Mouse (Mus musculus) forebrain, embryonic 15.5 days (tissue): ENCODE measurements around the gene Ccdc57. TPM values are rescaled to one million over a fixed set of nuclear protein-coding genes. Genes with fewer than 3 reads are reported as not detected.

Source experiments
- ATAC-seq: fragments of 200-750 bp; cut with Nextera tagmentation; replicated peaks from 2 replicates; pipeline ENCODE4 v1.8.0; 2017; ENCODE audit warnings: mild to moderate bottlenecking, moderate TSS enrichment, moderate library complexity
- H3K27ac ChIP-seq: fragments of 300-500 bp; sonication (generic); replicated peaks from 2 replicates; pipeline ENCODE4 v1.5.1; 2015; ENCODE audit warnings: mild to moderate bottlenecking, inconsistent platforms
- H3K27me3 ChIP-seq: fragments of 300-500 bp; sonication (generic); 2 replicates; pipeline ENCODE4 v1.6.1; 2015; ENCODE audit warnings: inconsistent platforms
- H3K36me3 ChIP-seq: fragments of 300-500 bp; sonication (generic); 2 replicates; pipeline ENCODE4 v1.6.1; 2015; ENCODE audit warnings: mild to moderate bottlenecking, inconsistent platforms
- H3K4me1 ChIP-seq: fragments of 300-500 bp; sonication (generic); 2 replicates; pipeline ENCODE4 v1.6.1; 2015; ENCODE audit warnings: inconsistent platforms
- H3K4me2 ChIP-seq: fragments of 300-500 bp; sonication (generic); replicated peaks from 2 replicates; pipeline ENCODE4 v1.6.1; 2015; ENCODE audit warnings: mild to moderate bottlenecking, inconsistent platforms
- H3K4me3 ChIP-seq: fragments of 300-500 bp; sonication (generic); 2 replicates; pipeline ENCODE4 v1.5.1; 2015; ENCODE audit warnings: mild to moderate bottlenecking, inconsistent platforms
- H3K9ac ChIP-seq: fragments of 300-500 bp; sonication (generic); replicated peaks from 2 replicates; pipeline ENCODE4 v1.6.1; 2015; ENCODE audit warnings: mild to moderate bottlenecking, inconsistent platforms
- H3K9me3 ChIP-seq: fragments of 300-500 bp; sonication (generic); 2 replicates; pipeline ENCODE4 v1.6.1; 2016; ENCODE audit warnings: inconsistent platforms
- WGBS: fragments of 180-500 bp; shearing (Covaris S2); methylation state at CpG from one replicate; pipeline ENCODE4 v1.1.7; 2015; ENCODE audit warnings: mixed read lengths; 5-methylcytosine and 5-hydroxymethylcytosine counted together
- polyA plus RNA-seq: library from polyadenylated mRNA; unstranded; fragments of >200 nt; fragmentation: Nextera tagmentation; extraction: Ambion mirVana; gene quantifications from 2 replicates; pipeline ENCODE4 v1.2.1, GENCODE M21; 2015

Gene Ccdc57
- polyA plus RNA-seq, 1 experiment from 2014 or later: 7.0 TPM

GRCm38 (mm10) chr11:120822321-120822720, 110.4 kb downstream of the Ccdc57 start:
- Histone ChIP-seq H3K4me2 (peak overlapping the region; percentile 94), H3K27ac (no peak overlapping the region), H3K36me3 (peaks cover 45% of the 10 kb centered on the region), H3K9ac (peak overlapping the region; percentile 83), H3K27me3 (no peaks in the 10 kb centered on the region), H3K4me3 (peak overlapping the region; percentile 79), H3K9me3 (no peaks in the 10 kb centered on the region), H3K4me1 (peaks cover 42% of the 10 kb centered on the region)
- 53% methylated on average over 4 of the region's 4 CpGs for WGBS
- no peak for ATAC-seq

- no peak for ATAC-seq
- Histone ChIP-seq H3K9ac (peak overlapping the region; percentile 11; the same call in 1 of the 2 replicates), H3K27ac (0 out of 2 replicates have a peak overlapping the region, but pooled peaks have one; percentile 34), H3K4me3 (peak overlapping the region; percentile 79), H3K4me2 (peak overlapping the region; percentile 94), H3K36me3 (peaks cover 55% of the 10 kb centered on the region), H3K9me3 (no peaks in the 10 kb centered on the region), H3K27me3 (no peaks in the 10 kb centered on the region), H3K4me1 (peaks cover 42% of the 10 kb centered on the region)
- 73% methylated on average over 14 of the region's 14 CpGs for WGBS
Measured at GRCm38 (mm10) chr11:120821076-120821922, 111.4 kb downstream of the Ccdc57 start.

- no peak overlapping the region for H3K4me3 ChIP-seq
- no peak overlapping the region for H3K9ac ChIP-seq
- H3K4me1 ChIP-seq: peaks cover 35% of the 10 kb centered on the region
- 0 out of 2 replicates have a peak overlapping the region, but pooled peaks have one; percentile 34 for H3K27ac ChIP-seq
- ATAC-seq: no peak
- H3K36me3 ChIP-seq: peaks cover 63% of the 10 kb centered on the region
- no peaks in the 10 kb centered on the region for H3K27me3 ChIP-seq
- WGBS: 86% methylated on average over 14 of the region's 14 CpGs
- H3K4me2 ChIP-seq: peak overlapping the region; percentile 94
- H3K9me3 ChIP-seq: no peaks in the 10 kb centered on the region
Measured at GRCm38 (mm10) chr11:120820546-120820945, 112.1 kb downstream of the Ccdc57 start.

- Histone ChIP-seq H3K36me3 (peaks cover 72% of the 10 kb centered on the region), H3K9ac (no peak overlapping the region), H3K4me3 (no peak overlapping the region), H3K27me3 (no peaks in the 10 kb centered on the region), H3K4me1 (peaks cover 28% of the 10 kb centered on the region), H3K9me3 (no peaks in the 10 kb centered on the region), H3K4me2 (no peak overlapping the region), H3K27ac (no peak overlapping the region)
- ATAC-seq: no peak
- 90% methylated on average over 6 of the region's 6 CpGs for WGBS
Measured at GRCm38 (mm10) chr11:120819556-120819955, 113.1 kb downstream of the Ccdc57 start.

- ATAC-seq: no peak
- H3K27ac ChIP-seq: no peak overlapping the region
- H3K9me3 ChIP-seq: no peaks in the 10 kb centered on the region
- peaks cover 85% of the 10 kb centered on the region for H3K36me3 ChIP-seq
- H3K27me3 ChIP-seq: no peaks in the 10 kb centered on the region
- 97% methylated on average over 13 of the region's 13 CpGs for WGBS
- no peak overlapping the region for H3K9ac ChIP-seq
- no peak overlapping the region for H3K4me2 ChIP-seq
- H3K4me1 ChIP-seq: peaks cover 26% of the 10 kb centered on the region
- no peak overlapping the region for H3K4me3 ChIP-seq
Measured at GRCm38 (mm10) chr11:120818251-120818650, 114.4 kb downstream of the Ccdc57 start.

GRCm38 (mm10) chr11:120817358-120817757, 115.3 kb downstream of the Ccdc57 start:
- 94% methylated on average over 6 of the region's 6 CpGs for WGBS
- H3K4me2 ChIP-seq: no peak overlapping the region
- peaks cover 94% of the 10 kb centered on the region for H3K36me3 ChIP-seq
- no peak overlapping the region for H3K4me3 ChIP-seq
- H3K27me3 ChIP-seq: no peaks in the 10 kb centered on the region
- ATAC-seq: no peak
- no peak overlapping the region for H3K9ac ChIP-seq
- H3K27ac ChIP-seq: no peak overlapping the region
- H3K9me3 ChIP-seq: no peaks in the 10 kb centered on the region
- H3K4me1 ChIP-seq: peaks cover 17% of the 10 kb centered on the region

DNA sequence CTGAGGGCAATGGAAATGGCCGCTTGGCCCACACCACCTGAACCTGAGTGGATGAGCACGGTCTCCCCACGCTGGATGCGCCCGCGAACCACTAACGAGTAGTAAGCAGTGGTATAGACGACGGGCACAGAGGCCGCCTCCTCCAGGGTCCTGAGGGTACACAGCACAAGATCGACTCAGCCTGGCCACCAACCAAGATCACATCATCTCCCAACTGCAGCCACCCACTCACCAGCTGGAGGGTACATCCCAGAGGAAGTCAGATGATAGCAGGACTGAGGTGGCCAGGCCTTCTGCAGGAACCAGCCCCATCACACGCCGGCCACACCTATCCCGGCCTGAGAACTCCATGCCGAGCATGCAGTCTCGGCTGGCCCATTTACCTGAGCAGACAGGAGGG, 120.6 kb downstream of the Ccdc57 start:
- Histone ChIP-seq H3K36me3 (peaks cover 100% of the 10 kb centered on the region), H3K9ac (no peak overlapping the region), H3K4me3 (no peak overlapping the region), H3K27ac (no peak overlapping the region), H3K27me3 (no peaks in the 10 kb centered on the region), H3K4me1 (no peaks in the 10 kb centered on the region), H3K9me3 (no peaks in the 10 kb centered on the region), H3K4me2 (no peak overlapping the region)
- ATAC-seq: no peak
- WGBS: 91% methylated on average over 16 of the region's 16 CpGs

DNA sequence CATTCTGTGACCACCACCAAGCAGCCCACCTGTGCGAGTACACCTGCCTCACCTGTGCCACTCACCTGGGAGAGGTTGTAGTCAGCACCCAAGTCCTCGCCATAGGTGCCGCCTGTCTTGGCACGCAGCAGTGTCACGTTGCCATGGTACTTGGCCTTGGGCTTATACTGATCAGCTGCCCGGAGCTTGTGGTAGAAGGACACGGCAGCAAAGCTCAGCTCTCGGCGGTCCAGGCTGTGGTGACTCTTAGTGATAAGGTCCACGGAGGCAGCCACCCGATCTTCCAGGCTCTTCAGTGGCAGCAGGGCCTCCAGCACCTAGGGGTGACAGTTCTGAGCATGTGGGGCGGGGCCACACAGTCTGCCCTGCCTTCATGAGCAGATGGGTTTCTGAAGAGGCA, 124.7 kb downstream of the Ccdc57 start:
- Histone ChIP-seq H3K9me3 (no peaks in the 10 kb centered on the region), H3K27me3 (no peaks in the 10 kb centered on the region), H3K36me3 (peaks cover 83% of the 10 kb centered on the region), H3K27ac (no peak overlapping the region), H3K9ac (no peak overlapping the region), H3K4me1 (no peaks in the 10 kb centered on the region), H3K4me3 (no peak overlapping the region), H3K4me2 (no peak overlapping the region)
- WGBS: 91% methylated on average over 12 of the region's 12 CpGs
- ATAC-seq: no peak

GRCm38 (mm10) chr11:120805375-120806298, 127.0 kb downstream of the Ccdc57 start:
- Histone ChIP-seq H3K4me1 (no peaks in the 10 kb centered on the region), H3K4me2 (no peak overlapping the region), H3K4me3 (no peak overlapping the region), H3K27me3 (no peaks in the 10 kb centered on the region), H3K9ac (no peak overlapping the region), H3K9me3 (no peaks in the 10 kb centered on the region), H3K36me3 (peaks cover 59% of the 10 kb centered on the region), H3K27ac (no peak overlapping the region)
- WGBS: 87% methylated on average over 7 of the region's 7 CpGs
- no peak for ATAC-seq

DNA sequence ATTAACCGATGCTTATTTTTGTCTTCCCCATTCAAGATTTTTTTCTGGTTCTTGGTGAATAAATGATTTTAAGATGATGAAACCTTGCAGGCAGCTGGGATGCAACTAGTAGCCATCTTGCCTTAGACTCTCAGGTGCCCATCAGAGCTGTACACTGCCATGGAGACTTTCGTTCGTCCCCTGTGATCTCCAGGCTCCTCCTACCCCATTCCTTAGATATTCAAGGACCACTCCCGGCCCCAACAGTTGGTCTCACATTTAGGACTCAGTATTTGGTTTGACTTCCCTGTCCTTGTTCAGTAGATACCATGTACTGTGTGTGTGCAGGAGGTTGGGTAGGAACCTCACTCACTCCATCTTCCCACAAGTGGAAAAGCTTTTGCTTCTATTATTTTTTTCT, 127.9 kb downstream of the Ccdc57 start:
- H3K4me2 ChIP-seq: no peak overlapping the region
- no peak overlapping the region for H3K27ac ChIP-seq
- WGBS: 77% methylated on average over 4 of the region's 4 CpGs
- peaks cover 50% of the 10 kb centered on the region for H3K36me3 ChIP-seq
- H3K4me1 ChIP-seq: 0 out of 2 replicates have a peak, but pooled peaks cover 3% of the 10 kb centered on the region
- H3K9me3 ChIP-seq: no peaks in the 10 kb centered on the region
- H3K9ac ChIP-seq: no peak overlapping the region
- ATAC-seq: no peak
- H3K4me3 ChIP-seq: no peak overlapping the region
- no peaks in the 10 kb centered on the region for H3K27me3 ChIP-seq

DNA sequence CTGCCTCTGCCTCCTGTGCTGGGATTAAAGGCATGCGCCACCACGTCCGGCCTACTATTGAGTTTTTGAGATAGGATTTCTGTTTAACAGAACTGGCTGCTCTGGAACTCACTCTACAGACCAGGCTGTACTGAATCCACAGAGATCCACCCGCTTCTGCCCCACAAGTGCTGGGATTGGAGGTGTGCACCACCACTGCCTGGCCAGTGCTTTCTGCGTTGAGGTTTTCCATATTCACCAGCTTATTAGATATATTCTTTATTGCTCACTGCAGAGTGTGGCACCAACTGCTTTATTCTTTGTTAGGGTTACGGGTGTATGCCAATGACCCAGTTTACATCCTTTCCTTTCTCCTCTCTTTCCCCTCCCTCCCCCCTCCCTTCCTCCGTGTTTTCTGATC, 128.4 kb downstream of the Ccdc57 start:
- H3K9me3 ChIP-seq: no peaks in the 10 kb centered on the region
- H3K27ac ChIP-seq: no peak overlapping the region
- no peak overlapping the region for H3K4me3 ChIP-seq
- H3K4me2 ChIP-seq: no peak overlapping the region
- 0 out of 2 replicates have a peak, but pooled peaks cover 6% of the 10 kb centered on the region for H3K4me1 ChIP-seq
- 79% methylated on average over 7 of the region's 7 CpGs for WGBS
- ATAC-seq: no peak
- peaks cover 45% of the 10 kb centered on the region for H3K36me3 ChIP-seq
- H3K9ac ChIP-seq: no peak overlapping the region
- no peaks in the 10 kb centered on the region for H3K27me3 ChIP-seq
